Mouse (Mus musculus) liver, embryonic 14.5 days (tissue): Measurements from ENCODE around the gene Fetub. TPM values are rescaled to one million over a fixed set of nuclear protein-coding genes. Genes with fewer than 3 reads are reported as not detected.

Experiments
- ATAC-seq: fragments of 200-750 bp; cut with Nextera tagmentation; 2 replicates; pipeline ENCODE4 v1.8.0; 2017; ENCODE audit warnings: moderate number of reproducible peaks, mild to moderate bottlenecking, moderate library complexity; ENCODE audit not compliant: insufficient read depth
- DNase-seq, 3 experiments: peaks; one replicate each; pipeline ENCODE4 v3.0.0-alpha.2; 2012 to 2013; ENCODE audit warnings: low read depth in 3 of 3, low spot score in 3 of 3
- H3K27ac ChIP-seq: fragments of 300-500 bp; sonication (generic); 2 replicates; pipeline ENCODE4 v1.5.1; 2014; ENCODE audit warnings: moderate library complexity, mild to moderate bottlenecking, control low read depth, inconsistent platforms
- H3K27me3 ChIP-seq: fragments of 300-500 bp; sonication (generic); 2 replicates; pipeline ENCODE4 v1.6.1; 2014; ENCODE audit warnings: mild to moderate bottlenecking, low read length, moderate library complexity; ENCODE audit not compliant: control insufficient read depth, insufficient read depth
- H3K36me3 ChIP-seq: fragments of 300-500 bp; sonication (generic); replicated peaks from 2 replicates; pipeline ENCODE4 v1.6.1; 2014; ENCODE audit warnings: low read depth; ENCODE audit not compliant: control insufficient read depth, insufficient read depth
- H3K4me1 ChIP-seq, 2 experiments: fragments of 200-500 bp in 1 of 2; fragments of 300-500 bp in 1 of 2; sonication (generic) in 1 of 2; replicated peaks; 2 replicates each; pipeline ENCODE4 v1.6.1; 2012 to 2014; ENCODE audit warnings: antibody characterized with exemption in 1 of 2, inconsistent platforms in 1 of 2, low read length in 1 of 2; ENCODE audit not compliant: control insufficient read depth in 2 of 2, insufficient read depth in 2 of 2
- H3K4me2 ChIP-seq: fragments of 300-500 bp; sonication (generic); 2 replicates; pipeline ENCODE4 v1.6.1; 2014; ENCODE audit warnings: low read depth, mild to moderate bottlenecking, control low read depth, moderate library complexity
- H3K4me3 ChIP-seq, 2 experiments: fragments of 200-500 bp in 1 of 2; fragments of 300-500 bp in 1 of 2; sonication (generic) in 1 of 2; 2 replicates each; pipeline ENCODE4 v1.5.1; 2012 to 2014; ENCODE audit warnings: low read depth in 2 of 2, low read length in 2 of 2, mild to moderate bottlenecking in 2 of 2, control low read depth in 1 of 2, inconsistent platforms in 1 of 2, moderate library complexity in 1 of 2; ENCODE audit not compliant: insufficient read depth in 1 of 2
- H3K9ac ChIP-seq: fragments of 300-500 bp; sonication (generic); replicated peaks from 2 replicates; pipeline ENCODE4 v1.6.1; 2014; ENCODE audit warnings: mild to moderate bottlenecking, control low read depth, moderate library complexity
- H3K9me3 ChIP-seq: fragments of 300-500 bp; sonication (generic); 2 replicates; pipeline ENCODE4 v1.6.1; 2016; ENCODE audit warnings: low read length, mixed read lengths; ENCODE audit not compliant: control insufficient read depth
- CTCF ChIP-seq: IDR thresholded peaks from 2 replicates; pipeline ENCODE4 v1.5.1; 2016; ENCODE audit warnings: antibody characterized with exemption, low read depth, control low read depth
- EP300 ChIP-seq: IDR thresholded peaks from 2 replicates; pipeline ENCODE4 v1.6.1; 2016; ENCODE audit warnings: antibody characterized with exemption, low read depth
- WGBS: fragments of 180-500 bp; shearing (Covaris S2); extraction: QIAGEN DNeasy Blood & Tissue Kit; methylation state at CpG from one replicate; pipeline ENCODE4 v1.1.7; 2014; ENCODE audit not compliant: insufficient replicate concordance; 5-methylcytosine and 5-hydroxymethylcytosine counted together
- polyA plus RNA-seq, 2 experiments: library from polyadenylated mRNA; depleted of rRNA in 1 of 2; stranded (reverse) in 1 of 2; unstranded in 1 of 2; fragments of >200 nt; fragmentation: Nextera tagmentation in 1 of 2; extraction: Ambion mirVana in 1 of 2; gene quantifications; 2 replicates each; pipeline versions ENCODE4 v1.2.1 to v1.2.3; 2012 to 2014

Fetub gene
- polyA plus RNA-seq (2012; rRNA removed) (1.5 and 1.6 TPM in 2 replicates), polyA plus RNA-seq (2014; fragmentation: Nextera tagmentation; extraction: Ambion mirVana) (2.2 and 2.3 TPM in 2 replicates)

- ATAC-seq (no peak), DNase-seq (no peak)
- TF ChIP-seq CTCF (no peak), EP300 (no peak)
- no peak within 1 kb of the TSS for H3K4me3 ChIP-seq
- no peak within 1 kb of the TSS for H3K4me2 ChIP-seq
- no peaks in the 10 kb centered on the region for H3K27me3 ChIP-seq
- WGBS = 73% methylated on average over 5 of the region's 5 CpGs
- no peaks in the 10 kb centered on the region for H3K9me3 ChIP-seq
- H3K36me3 ChIP-seq = no peaks in the 10 kb centered on the region
- no peak within 1 kb of the TSS for H3K27ac ChIP-seq
- H3K9ac ChIP-seq = no peak within 1 kb of the TSS
- peaks cover 0 to 2% of the 10 kb centered on the region in 2 experiments; a peak in 1 of 4 replicates for H3K4me1 ChIP-seq
These were observed at the start of gene Fetub for GRCm38 (mm10) chr16:22918034-22918433. TSS of gene Fetub (plus strand) at chr16:22918334.

DNA sequence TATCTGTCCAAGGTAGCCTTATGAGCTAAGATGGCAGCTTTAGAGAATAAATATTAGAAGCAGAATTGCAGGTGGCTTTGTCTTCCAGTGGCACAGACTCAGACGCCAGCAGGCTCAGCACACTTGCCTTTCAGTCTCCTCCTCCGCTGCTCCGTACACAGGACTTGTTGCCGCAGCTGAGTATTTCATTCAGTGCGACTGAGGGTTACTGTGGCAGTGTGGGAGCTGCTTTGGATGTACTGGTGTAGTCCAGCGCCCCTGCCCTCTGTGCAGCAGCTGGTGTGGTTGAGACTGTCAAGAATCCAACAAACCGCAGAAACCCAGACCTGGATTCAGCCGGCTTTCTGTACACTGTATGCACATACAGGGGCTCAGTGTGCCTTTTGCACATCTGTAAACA, 45.7 kb upstream of the Fetub start:
- H3K4me1 ChIP-seq = no peaks in the 10 kb centered on the region
- no peak for TF ChIP-seq CTCF
- no peak for TF ChIP-seq EP300
- H3K4me2 ChIP-seq = no peak overlapping the region
- H3K27ac ChIP-seq = no peak overlapping the region
- no peak for ATAC-seq
- WGBS = 83% methylated on average over 8 of the region's 8 CpGs
- no peak for DNase-seq
- H3K9me3 ChIP-seq = no peaks in the 10 kb centered on the region
- H3K9ac ChIP-seq = no peak overlapping the region
- H3K36me3 ChIP-seq = peaks cover 55% of the 10 kb centered on the region
- H3K4me3 ChIP-seq = no peak overlapping the region
- no peaks in the 10 kb centered on the region for H3K27me3 ChIP-seq

- WGBS = 76% methylated on average over 4 of the region's 4 CpGs
- no peak for DNase-seq
These were observed 44.8 kb upstream of the Fetub start for GRCm38 (mm10) chr16:22873369-22873768.

GRCm38 (mm10) chr16:22876218-22877043, 41.7 kb upstream of the Fetub start:
- H3K9me3 ChIP-seq = no peaks in the 10 kb centered on the region
- no peak overlapping the region for H3K27ac ChIP-seq
- TF ChIP-seq CTCF (peak; percentile 52; the same call in 1 of the 2 replicates), EP300 (no peak)
- no peak overlapping the region for H3K9ac ChIP-seq
- DNase-seq = no peak
- H3K27me3 ChIP-seq = no peaks in the 10 kb centered on the region
- ATAC-seq = no peak
- H3K4me3 ChIP-seq = no peak overlapping the region
- peaks cover 0 to 15% of the 10 kb centered on the region in 2 experiments; a peak in 2 of 4 replicates for H3K4me1 ChIP-seq
- 44% methylated on average over 9 of the region's 9 CpGs for WGBS
- H3K36me3 ChIP-seq = peaks cover 16% of the 10 kb centered on the region
- H3K4me2 ChIP-seq = no peak overlapping the region

More at GRCm38 (mm10) chr16:22873369-22873768, 44.8 kb upstream of the Fetub start:
- Histone ChIP-seq H3K4me3 (no peak overlapping the region), H3K9me3 (no peaks in the 10 kb centered on the region), H3K27ac (no peak overlapping the region), H3K4me2 (no peak overlapping the region), H3K4me1 (no peaks in the 10 kb centered on the region), H3K36me3 (peaks cover 46% of the 10 kb centered on the region), H3K27me3 (no peaks in the 10 kb centered on the region), H3K9ac (no peak overlapping the region)
- no peak for TF ChIP-seq CTCF
- TF ChIP-seq EP300 = no peak
- no peak for ATAC-seq

DNA sequence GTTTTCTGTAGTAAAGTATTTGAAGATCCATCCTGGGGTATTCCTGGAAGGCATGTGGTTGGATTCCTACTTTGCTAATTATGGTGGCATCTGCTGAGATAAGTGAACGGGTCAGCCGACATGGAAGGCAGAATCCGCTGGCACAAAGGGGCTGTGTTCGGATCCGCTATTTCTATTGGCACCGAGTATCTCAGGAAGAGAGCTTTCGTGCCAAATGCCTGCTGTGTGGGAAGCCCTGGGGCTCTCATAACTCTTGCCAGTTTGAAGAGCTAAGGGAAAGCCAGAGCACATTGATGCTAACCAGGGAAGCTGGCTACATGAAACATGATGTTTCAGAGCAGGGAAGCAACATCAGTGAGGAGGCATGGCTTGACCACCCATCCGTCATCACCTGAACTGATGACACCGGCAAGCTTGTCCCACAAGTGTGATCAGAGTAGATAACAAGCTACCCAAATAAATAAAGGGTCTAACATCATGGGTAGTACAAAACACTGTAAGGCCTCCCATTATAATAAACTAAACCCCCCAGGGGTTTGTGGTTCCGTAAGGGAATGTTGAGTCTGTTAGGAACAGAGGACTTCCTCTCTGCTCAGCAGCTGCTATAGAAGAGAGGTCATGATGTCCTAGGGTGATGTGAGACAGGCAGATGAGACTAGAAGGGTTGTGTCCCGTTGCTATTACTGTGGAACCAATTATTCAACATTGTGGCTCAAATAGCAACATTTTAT, 40.3 kb upstream of the Fetub start:
- Histone ChIP-seq H3K9me3 (no peaks in the 10 kb centered on the region), H3K27me3 (no peaks in the 10 kb centered on the region), H3K36me3 (peaks cover 2% of the 10 kb centered on the region), H3K4me1 (peaks cover 0 to 21% of the 10 kb centered on the region in 2 experiments; a peak in 2 of 4 replicates), H3K27ac (no peak overlapping the region), H3K9ac (no peak overlapping the region), H3K4me2 (no peak overlapping the region), H3K4me3 (no peak overlapping the region)
- DNase-seq (no peak), ATAC-seq (no peak)
- TF ChIP-seq CTCF = no peak
- no peak for TF ChIP-seq EP300
- 69% methylated on average over 11 of the region's 11 CpGs for WGBS
